Mouse (Mus musculus): ENCODE data around the gene Dnm2. TPM values are rescaled to one million over a fixed set of nuclear protein-coding genes. Genes with fewer than 3 reads are reported as not detected.
"Not testable (repeated sequence)": the region's sequence is repeated elsewhere in the genome, so short reads cannot be mapped to it uniquely, and the experiment has no call there.

The Dnm2 gene
- polyA plus RNA-seq, 1 experiment: 86.2 TPM

DNA sequence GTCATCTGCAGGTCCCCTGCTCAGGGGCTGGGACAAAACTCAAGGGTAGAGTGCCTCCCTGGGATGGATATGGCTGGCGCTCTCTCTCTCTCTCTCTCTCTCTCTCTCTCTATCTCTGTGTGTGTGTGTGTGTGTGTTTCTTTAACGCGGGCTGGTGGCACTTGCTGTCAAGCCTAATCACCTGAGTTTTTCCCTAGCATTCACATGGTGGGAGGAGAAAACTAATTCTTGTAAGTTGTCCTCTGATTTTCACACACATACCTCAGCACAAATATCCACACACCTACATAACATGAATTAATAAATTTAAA, 101.9 kb downstream of the Dnm2 start:
- H3K36me3 ChIP-seq (ENCODE audit: control insufficient read depth, insufficient read depth, low read length, poor library complexity, severe bottlenecking): no peaks in the 10 kb centered on the region
- H3K4me1 ChIP-seq (ENCODE audit: control insufficient read depth, insufficient read depth, low read length): no peaks in the 10 kb centered on the region
- no peaks in the 10 kb centered on the region for H3K9me3 ChIP-seq (replicated peaks; ENCODE audit: control insufficient read depth, insufficient read depth, low read length, poor library complexity, severe bottlenecking)
- TF ChIP-seq POLR2A (IDR thresholded peaks at IDR 0.05; ENCODE audit: insufficient read depth, low read length) (no peak), EP300 (IDR thresholded peaks at IDR 0.05; ENCODE audit: insufficient read depth, low read depth, low read length) (no peak), CTCF (IDR thresholded peaks at IDR 0.05; ENCODE audit: low read depth, low read length) (no peak)
- H3K4me3 ChIP-seq (ENCODE audit: low read depth, low read length): no peak overlapping the region
- H3K9ac ChIP-seq (ENCODE audit: low read depth, poor library complexity, severe bottlenecking): no peak overlapping the region
- H3K27me3 ChIP-seq (ENCODE audit: control insufficient read depth, insufficient read depth, low read length, poor library complexity, severe bottlenecking): no peaks in the 10 kb centered on the region
- H3K27ac ChIP-seq (ENCODE audit: insufficient read depth, low read length): no peak overlapping the region

DNA sequence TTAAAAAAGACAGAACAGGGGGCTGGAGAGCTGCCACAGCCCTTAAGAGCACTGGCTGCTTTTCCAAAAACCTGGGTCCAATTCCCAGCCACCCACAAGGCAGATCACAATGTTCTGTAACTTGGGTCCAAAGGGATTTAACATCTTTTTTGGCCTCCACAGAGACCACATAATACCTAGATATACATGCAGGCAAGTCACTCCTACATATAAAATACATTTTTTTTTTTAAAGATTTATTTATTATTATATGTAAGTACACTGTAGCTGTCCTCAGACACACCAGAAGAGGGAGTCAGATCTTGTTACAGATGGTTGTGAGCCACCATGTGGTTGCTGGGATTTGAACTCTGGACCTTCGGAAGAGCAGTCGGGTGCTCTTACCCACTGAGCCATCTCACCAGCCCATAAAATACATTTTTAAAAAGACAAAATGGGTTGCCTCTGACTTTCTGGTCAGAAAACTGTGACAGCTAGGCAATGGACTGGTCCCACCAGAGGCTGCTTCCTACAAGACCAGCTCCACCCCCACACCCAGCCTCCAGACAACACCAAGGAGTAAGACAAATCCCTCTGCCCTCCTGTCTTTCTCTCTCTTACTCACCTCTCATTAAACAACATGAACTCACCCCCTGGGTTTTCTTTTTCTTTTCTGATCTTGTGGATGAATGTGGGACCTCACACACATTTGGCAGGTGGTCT, 102.5 kb downstream of the Dnm2 start:
- H3K9me3 ChIP-seq (replicated peaks; ENCODE audit: control insufficient read depth, insufficient read depth, low read length, poor library complexity, severe bottlenecking): no peaks in the 10 kb centered on the region

DNA sequence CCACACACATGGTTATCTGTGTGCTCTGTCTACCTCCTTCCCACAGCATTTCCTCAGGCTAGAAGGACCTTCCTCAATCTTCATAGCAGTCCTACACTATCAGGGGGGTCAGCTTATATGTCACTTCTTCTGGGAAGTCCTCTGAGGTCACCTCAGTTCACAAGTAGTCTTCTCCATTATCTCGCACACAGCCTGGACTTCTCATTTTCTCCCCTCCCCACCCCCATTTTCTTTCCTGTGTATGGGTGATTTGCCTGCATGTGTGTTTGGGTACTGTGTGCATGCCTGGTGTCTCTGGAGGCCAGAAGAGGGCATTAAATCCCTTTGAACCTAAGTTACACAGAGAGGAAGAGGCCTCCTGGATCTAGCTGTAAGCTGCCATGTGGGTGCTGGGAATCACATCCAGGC, 103.2 kb downstream of the Dnm2 start:
- no peaks in the 10 kb centered on the region for H3K36me3 ChIP-seq (ENCODE audit: control insufficient read depth, insufficient read depth, low read length, poor library complexity, severe bottlenecking)
- H3K27ac ChIP-seq (ENCODE audit: insufficient read depth, low read length): no peak overlapping the region
- H3K27me3 ChIP-seq (ENCODE audit: control insufficient read depth, insufficient read depth, low read length, poor library complexity, severe bottlenecking): no peaks in the 10 kb centered on the region
- no peak for TF ChIP-seq CTCF (IDR thresholded peaks at IDR 0.05; ENCODE audit: low read depth, low read length)
- no peak for TF ChIP-seq EP300 (IDR thresholded peaks at IDR 0.05; ENCODE audit: insufficient read depth, low read depth, low read length)
- TF ChIP-seq POLR2A (IDR thresholded peaks at IDR 0.05; ENCODE audit: insufficient read depth, low read length): no peak
- H3K9me3 ChIP-seq (replicated peaks; ENCODE audit: control insufficient read depth, insufficient read depth, low read length, poor library complexity, severe bottlenecking): no peaks in the 10 kb centered on the region
- H3K4me3 ChIP-seq (ENCODE audit: low read depth, low read length): no peak overlapping the region
- no peak overlapping the region for H3K9ac ChIP-seq (ENCODE audit: low read depth, poor library complexity, severe bottlenecking)
- no peaks in the 10 kb centered on the region for H3K4me1 ChIP-seq (ENCODE audit: control insufficient read depth, insufficient read depth, low read length)

More for the DNA sequence above, 102.5 kb downstream of the Dnm2 start:
- no peak overlapping the region for H3K4me3 ChIP-seq (ENCODE audit: low read depth, low read length)
- H3K27ac ChIP-seq (ENCODE audit: insufficient read depth, low read length): no peak overlapping the region
- H3K9ac ChIP-seq (ENCODE audit: low read depth, poor library complexity, severe bottlenecking): no peak overlapping the region
- no peaks in the 10 kb centered on the region for H3K27me3 ChIP-seq (ENCODE audit: control insufficient read depth, insufficient read depth, low read length, poor library complexity, severe bottlenecking)
- no peaks in the 10 kb centered on the region for H3K4me1 ChIP-seq (ENCODE audit: control insufficient read depth, insufficient read depth, low read length)
- H3K36me3 ChIP-seq (ENCODE audit: control insufficient read depth, insufficient read depth, low read length, poor library complexity, severe bottlenecking): no peaks in the 10 kb centered on the region
- TF ChIP-seq POLR2A (IDR thresholded peaks at IDR 0.05; ENCODE audit: insufficient read depth, low read length) (no peak), CTCF (IDR thresholded peaks at IDR 0.05; ENCODE audit: low read depth, low read length) (no peak), EP300 (IDR thresholded peaks at IDR 0.05; ENCODE audit: insufficient read depth, low read depth, low read length) (no peak)

DNA sequence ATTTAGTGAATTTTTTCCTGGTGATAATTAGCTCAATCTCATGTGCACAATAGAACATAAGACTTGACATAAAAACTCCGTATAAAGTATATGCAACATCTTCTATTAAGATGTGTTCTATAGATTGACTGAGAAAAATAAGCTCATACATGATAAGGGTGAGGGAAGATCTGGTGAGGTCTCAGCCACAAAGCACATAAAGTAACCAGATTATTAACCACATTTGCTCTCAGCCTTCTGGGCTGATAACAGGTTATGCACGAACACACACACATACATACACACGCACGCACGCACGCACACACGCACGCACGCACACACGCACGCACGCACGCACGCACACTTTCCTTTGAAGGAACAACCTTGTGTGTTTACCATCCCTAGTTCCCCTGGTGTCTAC, 111.8 kb downstream of the Dnm2 start:
- Histone ChIP-seq H3K9me3 (replicated peaks; ENCODE audit: control insufficient read depth, insufficient read depth, low read length, poor library complexity, severe bottlenecking) (no peaks in the 10 kb centered on the region), H3K36me3 (ENCODE audit: control insufficient read depth, insufficient read depth, low read length, poor library complexity, severe bottlenecking) (no peaks in the 10 kb centered on the region), H3K27ac (ENCODE audit: insufficient read depth, low read length) (no peak overlapping the region), H3K4me1 (ENCODE audit: control insufficient read depth, insufficient read depth, low read length) (no peaks in the 10 kb centered on the region), H3K4me3 (ENCODE audit: low read depth, low read length) (no peak overlapping the region), H3K27me3 (ENCODE audit: control insufficient read depth, insufficient read depth, low read length, poor library complexity, severe bottlenecking) (no peaks in the 10 kb centered on the region), H3K9ac (ENCODE audit: low read depth, poor library complexity, severe bottlenecking) (no peak overlapping the region)
- TF ChIP-seq CTCF (IDR thresholded peaks at IDR 0.05; ENCODE audit: low read depth, low read length): no peak

DNA sequence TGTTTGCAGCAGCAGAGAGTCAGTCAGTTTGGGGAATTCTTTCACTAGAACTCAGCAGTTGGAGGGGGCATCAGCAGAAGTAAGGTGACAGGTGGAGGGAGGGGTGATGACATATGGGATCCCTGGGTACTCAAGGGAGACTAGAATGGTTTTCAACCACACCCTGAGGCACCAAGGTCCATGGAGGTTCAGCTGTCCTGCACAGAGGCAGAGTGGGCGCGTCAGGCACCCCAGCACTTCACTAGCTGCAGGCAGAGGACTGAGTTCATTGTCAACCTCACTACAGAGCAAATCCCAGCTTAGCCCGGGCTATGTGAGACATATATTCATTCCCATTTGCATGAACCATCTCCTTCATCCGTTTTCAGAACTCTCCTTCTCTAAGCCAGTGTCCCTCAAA, 112.3 kb downstream of the Dnm2 start:
- Histone ChIP-seq H3K4me3 (ENCODE audit: low read depth, low read length) (no peak overlapping the region), H3K27ac (ENCODE audit: insufficient read depth, low read length) (no peak overlapping the region), H3K9me3 (replicated peaks; ENCODE audit: control insufficient read depth, insufficient read depth, low read length, poor library complexity, severe bottlenecking) (no peaks in the 10 kb centered on the region), H3K4me1 (ENCODE audit: control insufficient read depth, insufficient read depth, low read length) (no peaks in the 10 kb centered on the region), H3K36me3 (ENCODE audit: control insufficient read depth, insufficient read depth, low read length, poor library complexity, severe bottlenecking) (no peaks in the 10 kb centered on the region), H3K9ac (ENCODE audit: low read depth, poor library complexity, severe bottlenecking) (no peak overlapping the region), H3K27me3 (ENCODE audit: control insufficient read depth, insufficient read depth, low read length, poor library complexity, severe bottlenecking) (no peaks in the 10 kb centered on the region)
- no peak for TF ChIP-seq CTCF (IDR thresholded peaks at IDR 0.05; ENCODE audit: low read depth, low read length)
- TF ChIP-seq EP300 (IDR thresholded peaks at IDR 0.05; ENCODE audit: insufficient read depth, low read depth, low read length): no peak
- no peak for TF ChIP-seq POLR2A (IDR thresholded peaks at IDR 0.05; ENCODE audit: insufficient read depth, low read length)

DNA sequence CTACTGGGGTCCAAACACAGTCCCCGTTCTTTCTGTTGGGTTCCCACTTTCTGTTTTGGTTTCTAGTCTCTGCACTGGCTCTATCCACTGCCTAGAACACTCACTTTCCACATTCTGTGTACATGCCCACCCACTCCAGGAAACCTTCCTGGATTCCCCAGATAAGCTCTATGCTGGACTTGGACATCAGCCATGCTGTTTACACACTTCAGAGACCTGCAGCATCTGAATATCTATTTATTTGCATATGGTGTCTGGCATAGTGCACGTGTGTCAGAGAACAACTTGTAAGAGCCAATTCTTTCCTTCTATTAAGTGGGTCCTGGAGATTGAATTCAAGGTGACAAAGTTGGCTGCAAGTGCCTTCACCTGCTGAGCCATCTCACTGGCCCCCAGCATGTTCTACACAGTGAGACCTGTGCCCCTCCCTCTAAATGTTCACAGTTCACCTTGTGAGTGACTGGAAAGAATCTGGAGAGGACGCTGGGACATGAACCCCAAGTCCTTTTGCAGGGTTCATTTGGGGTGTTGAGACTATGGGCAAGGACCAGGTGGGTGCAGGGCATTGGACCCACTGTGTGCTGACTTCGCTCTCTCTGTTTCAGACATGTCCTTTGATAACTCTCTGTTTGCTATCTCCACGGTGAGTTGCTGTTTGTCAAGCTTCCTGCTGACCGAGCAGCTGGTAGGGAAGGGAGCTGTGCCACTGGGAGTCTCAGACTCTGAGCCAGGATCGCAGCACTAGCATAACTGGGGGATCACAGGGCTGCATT, 115.5 kb downstream of the Dnm2 start:
- Histone ChIP-seq H3K4me1 (ENCODE audit: control insufficient read depth, insufficient read depth, low read length) (no peaks in the 10 kb centered on the region), H3K27me3 (ENCODE audit: control insufficient read depth, insufficient read depth, low read length, poor library complexity, severe bottlenecking) (no peaks in the 10 kb centered on the region), H3K9me3 (replicated peaks; ENCODE audit: control insufficient read depth, insufficient read depth, low read length, poor library complexity, severe bottlenecking) (no peaks in the 10 kb centered on the region), H3K4me3 (ENCODE audit: low read depth, low read length) (no peak overlapping the region), H3K9ac (ENCODE audit: low read depth, poor library complexity, severe bottlenecking) (no peak overlapping the region), H3K27ac (ENCODE audit: insufficient read depth, low read length) (no peak overlapping the region), H3K36me3 (ENCODE audit: control insufficient read depth, insufficient read depth, low read length, poor library complexity, severe bottlenecking) (no peaks in the 10 kb centered on the region)
- TF ChIP-seq POLR2A (IDR thresholded peaks at IDR 0.05; ENCODE audit: insufficient read depth, low read length): no peak
- TF ChIP-seq CTCF (IDR thresholded peaks at IDR 0.05; ENCODE audit: low read depth, low read length): no peak
- TF ChIP-seq EP300 (IDR thresholded peaks at IDR 0.05; ENCODE audit: insufficient read depth, low read depth, low read length): no peak

DNA sequence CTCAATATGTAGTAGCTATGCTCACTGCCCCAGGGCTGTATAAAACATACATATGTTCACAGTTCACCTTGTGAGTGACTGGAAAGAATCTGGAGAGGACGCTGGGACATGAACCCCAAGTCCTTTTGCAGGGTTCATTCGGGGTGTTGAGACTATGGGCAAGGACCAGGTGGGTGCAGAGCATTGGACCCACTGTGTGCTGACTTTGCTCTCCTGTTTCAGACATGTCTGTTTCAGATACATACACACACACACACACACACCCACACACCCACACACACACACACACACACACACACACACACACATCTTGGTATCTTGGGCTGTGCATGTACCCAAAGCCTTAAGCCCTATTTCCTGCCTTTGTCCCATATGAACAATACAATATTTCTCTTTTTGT, 117.3 kb downstream of the Dnm2 start:
- H3K9ac ChIP-seq (ENCODE audit: low read depth, poor library complexity, severe bottlenecking); H3K36me3 ChIP-seq (ENCODE audit: control insufficient read depth, insufficient read depth, low read length, poor library complexity, severe bottlenecking); H3K9me3 ChIP-seq (replicated peaks; ENCODE audit: control insufficient read depth, insufficient read depth, low read length, poor library complexity, severe bottlenecking); H3K4me3 ChIP-seq (ENCODE audit: low read depth, low read length); H3K27me3 ChIP-seq (ENCODE audit: control insufficient read depth, insufficient read depth, low read length, poor library complexity, severe bottlenecking); H3K27ac ChIP-seq (ENCODE audit: insufficient read depth, low read length); H3K4me1 ChIP-seq (ENCODE audit: control insufficient read depth, insufficient read depth, low read length): not testable (repeated sequence)
